Mouse (Mus musculus): ENCODE results near the gene Pcp4l1.
A peak's percentile ranks its signal among the peaks of the same experiment; 100 is the strongest.

Pcp4l1 gene

GRCm38 (mm10) chr1:171221281-171222193 lies 25.5 kb upstream of the Pcp4l1 start:
- peak; percentile 40 for DNase-seq

DNA sequence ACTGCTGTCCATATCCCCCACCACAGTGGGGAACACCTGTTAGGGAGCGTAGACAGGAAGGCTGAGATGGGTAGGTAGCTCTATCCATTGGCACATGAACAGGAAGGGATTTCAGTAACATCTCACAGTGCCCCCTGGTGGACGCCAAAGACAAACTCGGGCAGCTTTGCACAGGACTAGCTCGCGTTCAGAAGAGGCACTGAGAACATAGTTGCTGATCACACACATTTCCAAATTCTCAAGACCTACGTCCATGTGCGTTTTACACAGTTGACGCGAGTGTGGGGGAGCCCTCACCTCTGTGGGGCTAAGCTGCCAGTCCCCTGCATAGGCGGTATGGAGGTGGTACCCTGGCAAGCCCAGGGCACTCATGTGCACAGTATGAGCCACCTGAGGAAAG lies 24.8 kb upstream of the Pcp4l1 start:
- peak; percentile 90 for DNase-seq

DNA sequence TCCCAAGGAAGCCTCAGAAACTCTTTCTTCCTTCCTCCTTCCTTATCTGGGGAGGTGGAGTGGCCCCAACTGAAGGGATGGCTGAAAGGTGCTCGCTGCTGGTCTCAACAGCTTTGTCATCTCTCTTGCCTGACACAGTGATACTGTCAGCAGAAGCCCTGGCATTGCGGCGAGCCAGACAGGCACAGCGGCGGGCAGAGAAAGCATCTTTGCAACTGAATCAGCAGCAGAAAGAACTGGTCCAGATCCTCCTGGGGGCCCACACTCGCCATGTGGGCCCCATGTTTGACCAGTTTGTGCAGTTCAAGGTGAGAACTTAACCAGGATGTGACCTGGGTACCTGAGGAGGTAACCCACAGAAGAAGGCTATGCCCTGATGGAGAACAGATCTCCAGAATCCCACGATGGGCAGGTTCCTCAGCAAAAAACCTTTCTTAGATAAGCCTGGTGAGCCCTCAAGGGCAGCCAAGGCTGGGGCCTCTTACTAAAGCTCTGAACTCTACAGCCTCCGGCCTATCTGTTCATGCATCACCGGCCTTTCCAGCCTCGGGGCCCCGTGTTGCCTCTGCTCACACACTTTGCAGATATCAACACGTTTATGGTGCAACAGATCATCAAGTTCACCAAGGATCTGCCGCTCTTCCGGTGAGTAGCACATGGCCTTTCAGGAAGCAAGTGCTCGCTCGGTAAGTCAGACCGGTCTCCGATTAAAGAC lies 20.3 kb upstream of the Pcp4l1 start:
- DNase-seq = no peak

- DNase-seq = no peak
Measured at GRCm38 (mm10) chr1:171213801-171214496, 17.9 kb upstream of the Pcp4l1 start, which contains the start of gene Nr1i3. Nr1i3 (plus strand) TSS chr1:171213970.

GRCm38 (mm10) chr1:171212854-171213253 lies 16.8 kb upstream of the Pcp4l1 start:
- DNase-seq = no peak

GRCm38 (mm10) chr1:171209409-171209808 lies 13.3 kb upstream of the Pcp4l1 start:
- no peak for DNase-seq

GRCm38 (mm10) chr1:171205704-171206493 lies 9.8 kb upstream of the Pcp4l1 start:
- no peak for DNase-seq

DNA sequence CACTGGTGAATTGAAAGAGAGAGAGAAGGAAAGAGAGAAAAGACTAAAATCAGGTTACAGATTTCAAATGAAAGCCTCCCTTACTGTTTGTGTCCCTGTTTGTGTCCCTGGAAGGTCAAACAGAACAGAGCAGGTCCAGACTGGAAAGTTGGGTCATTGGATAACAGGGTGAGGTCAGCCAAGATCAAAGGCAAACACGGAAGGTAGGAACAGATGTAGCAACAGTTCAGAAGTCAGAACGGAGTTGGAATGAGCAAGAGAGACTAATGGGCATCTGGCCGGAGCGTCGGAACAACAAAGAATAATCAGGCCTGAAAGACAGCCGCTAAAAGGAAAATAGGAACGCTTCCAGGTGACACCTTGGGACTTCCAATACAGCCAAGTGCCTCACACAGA lies 8.2 kb upstream of the Pcp4l1 start:
- DNase-seq = no peak

GRCm38 (mm10) chr1:171203471-171204248 lies 7.6 kb upstream of the Pcp4l1 start:
- no peak for DNase-seq

- no peak for DNase-seq
Measured at GRCm38 (mm10) chr1:171200769-171201168, 4.7 kb upstream of the Pcp4l1 start.

GRCm38 (mm10) chr1:171199532-171199931 lies 3.5 kb upstream of the Pcp4l1 start:
- DNase-seq = no peak

- no peak for DNase-seq
Measured at GRCm38 (mm10) chr1:171195046-171195822, 834 bp downstream of the Pcp4l1 start.

DNA sequence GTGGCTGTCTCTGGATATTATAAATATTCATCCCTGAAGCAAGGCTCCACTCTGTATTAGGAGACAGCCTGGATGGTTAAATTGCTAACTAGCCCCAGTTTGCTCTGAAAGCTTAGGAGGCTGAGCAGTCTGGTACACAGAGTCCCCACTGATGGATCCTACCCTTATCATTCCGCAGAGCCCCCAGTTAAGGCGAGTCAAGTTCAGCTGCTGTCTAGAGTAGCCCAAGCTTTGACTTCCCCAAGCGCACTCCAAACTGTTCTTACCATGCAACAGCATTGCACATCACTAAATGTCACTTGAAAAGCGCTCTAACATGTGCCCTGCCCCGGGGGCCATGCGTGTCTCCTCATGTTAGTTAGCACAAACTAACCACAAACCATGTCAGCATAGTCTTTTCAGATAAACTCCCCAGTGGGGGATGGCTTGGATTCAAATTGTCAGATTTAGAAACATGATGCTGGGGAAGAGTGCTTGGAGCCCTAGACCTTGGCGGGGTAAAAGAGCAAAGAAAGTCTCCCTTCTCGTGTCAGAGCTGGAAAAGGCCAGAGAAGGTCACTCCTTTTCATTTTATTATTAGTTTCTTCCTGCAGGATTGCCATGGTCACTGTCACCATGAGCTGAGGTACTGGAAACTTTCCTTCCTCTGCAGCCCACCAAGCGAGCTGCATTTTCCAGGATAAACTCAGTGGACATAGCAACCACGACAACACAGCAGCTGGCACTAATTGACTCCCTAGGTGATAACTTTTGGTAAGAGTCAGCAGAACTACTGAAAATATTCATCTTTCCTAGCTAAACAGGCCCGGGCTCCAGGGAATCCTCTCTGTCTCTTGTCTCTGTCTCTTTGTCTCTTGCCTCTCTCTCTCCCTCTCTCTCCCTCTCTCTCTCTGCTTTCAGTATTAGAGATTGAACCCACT lies 1.9 kb downstream of the Pcp4l1 start:
- no peak for DNase-seq

DNA sequence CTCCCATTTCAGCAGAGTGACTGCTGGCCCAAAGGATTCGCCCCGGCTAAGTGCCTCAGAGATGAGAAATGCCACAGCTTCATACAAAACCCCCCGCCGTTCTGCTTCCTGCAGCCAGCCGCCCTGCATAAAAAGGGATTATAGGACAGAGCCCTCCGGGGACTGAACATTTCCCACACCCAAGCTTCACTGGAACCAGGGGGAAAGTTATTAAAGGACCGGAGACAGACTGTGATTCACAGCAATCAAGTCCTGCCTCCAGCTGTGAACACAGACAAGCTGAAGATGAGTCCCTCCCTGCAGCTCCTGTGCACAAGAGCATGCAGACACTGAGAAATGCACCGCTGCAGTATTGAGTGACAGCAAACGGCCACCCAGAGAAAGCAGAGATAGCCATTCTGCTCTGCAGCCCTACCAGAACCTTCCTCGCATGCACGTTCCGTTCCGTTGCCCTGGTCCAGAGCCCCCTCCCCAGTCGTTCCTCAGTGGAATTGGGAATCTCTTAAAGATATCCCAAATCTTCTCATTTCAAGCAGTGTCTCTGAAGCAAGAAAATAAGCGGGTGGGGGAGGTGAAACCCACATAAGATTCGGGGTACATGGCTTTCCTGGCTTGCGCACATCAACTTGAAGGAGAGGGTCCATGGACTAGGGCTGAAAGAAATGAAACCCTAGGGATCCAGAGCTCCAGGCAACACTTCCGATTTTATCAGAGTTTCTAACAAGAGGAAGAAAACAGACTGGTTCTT lies 2.8 kb downstream of the Pcp4l1 start:
- no peak for DNase-seq

GRCm38 (mm10) chr1:171192283-171192682 lies 3.8 kb downstream of the Pcp4l1 start:
- DNase-seq = no peak

GRCm38 (mm10) chr1:171190832-171191231 lies 5.2 kb downstream of the Pcp4l1 start:
- no peak for DNase-seq

- no peak for DNase-seq
Measured at GRCm38 (mm10) chr1:171189476-171190114, 6.5 kb downstream of the Pcp4l1 start.

GRCm38 (mm10) chr1:171189046-171189445 lies 7.0 kb downstream of the Pcp4l1 start:
- DNase-seq = no peak

Data from lung, postnatal 10 days (tissue).